Mouse (Mus musculus): Measurements from ENCODE around the gene Trim28. TPM values are rescaled to one million over a fixed set of nuclear protein-coding genes. Genes with fewer than 3 reads are reported as not detected.
A peak's percentile ranks its signal among the peaks of the same experiment; 100 is the strongest.

Trim28 gene
- polyA plus RNA-seq, 1 experiment from 2014 or later: 195 TPM

DNA sequence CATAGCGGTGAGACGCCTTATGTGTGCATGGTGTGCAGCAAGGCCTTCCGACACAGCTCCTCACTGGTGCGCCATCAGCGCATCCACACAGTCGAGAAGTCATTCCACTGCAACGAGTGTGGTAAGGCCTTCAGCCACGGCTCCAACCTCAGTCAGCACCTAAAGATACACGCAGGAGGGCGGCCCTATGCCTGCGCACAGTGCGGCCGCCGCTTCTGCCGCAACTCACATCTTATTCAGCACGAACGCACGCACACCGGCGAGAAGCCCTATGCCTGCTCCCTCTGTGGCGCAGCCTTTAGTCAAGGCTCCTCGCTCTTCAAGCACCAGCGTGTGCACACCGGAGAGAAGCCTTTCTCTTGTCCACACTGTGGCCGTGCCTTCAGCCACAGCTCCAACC lies 28.0 kb upstream of the Trim28 start:
- Histone ChIP-seq H3K9ac (ENCODE audit: low read length) (no peak overlapping the region), H3K4me1 (replicated peaks; ENCODE audit: control insufficient read depth, insufficient read depth, low read length) (peaks cover 8% of the 10 kb centered on the region), H3K9me3 (ENCODE audit: control insufficient read depth, low read length) (no peaks in the 10 kb centered on the region), H3K36me3 (ENCODE audit: control insufficient read depth, insufficient read depth, low read length) (peaks cover 27% of the 10 kb centered on the region), H3K4me2 (ENCODE audit: low read depth, low read length) (no peak overlapping the region), H3K4me3 (ENCODE audit: low read length) (no peak overlapping the region), H3K27me3 (ENCODE audit: control insufficient read depth, insufficient read depth, low read depth, low read length) (no peaks in the 10 kb centered on the region), H3K27ac (ENCODE audit: low read length) (no peak overlapping the region)
- WGBS: 94% methylated on average over 25 of the region's 25 CpGs
- ATAC-seq (ENCODE audit: low read depth): no peak

DNA sequence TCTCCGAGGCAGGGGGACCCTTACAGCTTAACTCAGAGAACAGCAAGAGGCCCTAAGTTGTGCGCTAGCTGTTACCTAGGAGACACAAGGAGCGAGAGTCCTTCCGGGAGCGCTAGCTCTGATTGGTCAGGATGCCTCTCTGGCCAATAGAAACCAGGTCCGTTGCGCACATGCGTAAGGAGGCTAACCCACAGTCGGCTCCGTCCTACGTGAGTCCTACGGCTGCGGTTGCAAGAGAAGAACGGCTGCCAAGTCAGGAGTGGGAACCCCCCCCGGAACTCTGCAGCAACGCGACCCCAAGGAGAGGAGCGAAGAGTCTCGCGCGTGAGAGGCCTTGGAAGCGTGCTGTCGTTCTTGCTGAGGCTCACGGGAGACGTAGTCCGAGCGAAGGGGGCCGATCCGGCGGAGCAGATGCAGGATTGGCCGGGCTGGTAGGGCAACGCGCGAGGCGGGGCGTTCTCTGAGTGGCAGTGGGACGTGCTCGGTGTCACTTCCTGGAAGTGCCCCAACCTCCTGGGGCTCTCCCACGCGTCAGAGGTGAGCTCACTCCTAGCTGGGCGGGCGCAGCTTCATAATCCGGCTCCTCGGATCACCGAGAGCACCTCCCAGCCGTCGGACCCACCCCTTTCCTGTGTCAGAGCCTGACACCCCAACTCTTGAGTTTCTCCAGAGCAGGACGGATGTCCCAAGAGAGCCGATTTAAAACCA lies 21.1 kb upstream of the Trim28 start, which contains the start of gene Zfp446:
Gene Zfp446, plus strand, starts transcription at position 167 of the 708 bp plus-strand sequence.
- H3K36me3 ChIP-seq (ENCODE audit: control insufficient read depth, insufficient read depth, low read length): no peaks in the 10 kb centered on the region; the same call in 1 of the 2 replicates
- H3K4me1 ChIP-seq (replicated peaks; ENCODE audit: control insufficient read depth, insufficient read depth, low read length): peaks cover 10% of the 10 kb centered on the region
- H3K27ac ChIP-seq (ENCODE audit: low read length): peak within 1 kb of the TSS; percentile 98
- peak within 1 kb of the TSS; percentile 76 for H3K9ac ChIP-seq (ENCODE audit: low read length)
- peak within 1 kb of the TSS; percentile 82 for H3K4me2 ChIP-seq (ENCODE audit: low read depth, low read length)
- ATAC-seq (ENCODE audit: low read depth): peak; percentile 99
- under 1% methylated on average over 49 of the region's 49 CpGs for WGBS
- H3K9me3 ChIP-seq (ENCODE audit: control insufficient read depth, low read length): no peaks in the 10 kb centered on the region
- H3K27me3 ChIP-seq (ENCODE audit: control insufficient read depth, insufficient read depth, low read depth, low read length): no peaks in the 10 kb centered on the region
- H3K4me3 ChIP-seq (ENCODE audit: low read length): peak within 1 kb of the TSS; percentile 74

DNA sequence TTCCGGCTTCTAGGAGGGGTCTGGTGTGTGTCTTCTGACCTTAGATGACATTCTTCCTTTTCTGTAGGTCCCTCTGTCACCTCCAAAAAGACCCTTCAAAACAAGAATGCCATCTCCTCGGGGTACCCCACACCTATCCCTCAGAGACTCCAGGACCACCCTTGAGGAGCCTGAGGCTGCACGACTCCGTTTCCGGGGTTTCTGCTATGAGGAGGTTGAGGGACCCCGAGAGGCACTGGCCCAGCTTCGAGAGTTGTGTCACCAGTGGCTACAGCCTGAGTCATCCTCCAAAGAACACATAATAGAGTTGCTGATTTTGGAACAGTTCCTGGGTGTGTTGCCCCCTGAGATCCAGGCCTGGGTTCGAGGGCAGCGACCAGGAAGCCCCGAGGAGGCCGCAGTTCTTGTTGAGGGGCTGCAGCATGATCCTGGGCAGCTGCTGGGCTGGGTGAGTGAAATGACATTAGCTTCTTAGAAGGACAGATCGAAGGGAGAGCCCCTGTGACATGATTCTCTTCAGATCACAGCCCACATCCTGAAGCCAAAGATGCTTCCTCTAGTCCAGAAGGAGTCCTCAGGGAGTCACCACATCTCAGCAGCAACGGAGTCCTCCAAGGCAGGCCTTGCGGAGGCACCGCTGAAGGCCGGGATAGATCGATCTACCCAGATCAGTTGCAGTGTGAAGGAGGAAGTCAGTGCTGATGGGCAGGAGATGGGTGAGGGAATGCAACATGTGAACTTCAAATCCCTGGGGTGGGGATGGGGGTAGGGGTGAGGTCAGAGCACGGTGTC lies 19.8 kb upstream of the Trim28 start:
- no peak overlapping the region for H3K27ac ChIP-seq (ENCODE audit: low read length)
- peak overlapping the region; percentile 76 for H3K9ac ChIP-seq (ENCODE audit: low read length)
- H3K4me3 ChIP-seq (ENCODE audit: low read length): no peak overlapping the region; the same call in 1 of the 2 replicates
- H3K36me3 ChIP-seq (ENCODE audit: control insufficient read depth, insufficient read depth, low read length): no peaks in the 10 kb centered on the region
- no peaks in the 10 kb centered on the region for H3K9me3 ChIP-seq (ENCODE audit: control insufficient read depth, low read length)
- WGBS: 79% methylated on average over 18 of the region's 18 CpGs
- H3K4me1 ChIP-seq (replicated peaks; ENCODE audit: control insufficient read depth, insufficient read depth, low read length): peaks cover 10% of the 10 kb centered on the region
- no peak for ATAC-seq (ENCODE audit: low read depth)
- H3K4me2 ChIP-seq (ENCODE audit: low read depth, low read length): peak overlapping the region; percentile 82
- no peaks in the 10 kb centered on the region for H3K27me3 ChIP-seq (ENCODE audit: control insufficient read depth, insufficient read depth, low read depth, low read length)

DNA sequence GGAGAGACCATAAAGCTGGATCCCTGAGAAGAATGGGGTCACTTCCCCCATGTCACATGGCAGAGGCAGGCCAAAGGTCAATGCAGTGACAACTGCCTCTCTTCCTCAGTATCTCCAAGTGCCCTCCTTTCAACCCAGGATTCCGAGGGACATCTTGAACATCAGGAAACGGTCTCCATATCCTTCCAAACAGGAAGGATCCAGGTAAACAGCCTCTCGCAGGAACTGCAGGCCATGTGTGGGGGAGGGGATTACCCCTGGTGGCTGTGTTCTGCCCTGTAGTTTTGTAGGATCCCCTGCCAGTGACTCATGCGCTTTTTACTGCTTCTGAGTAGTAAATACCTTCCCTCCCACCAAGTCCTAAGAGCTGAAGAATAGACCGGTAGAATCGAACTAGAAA lies 19.1 kb upstream of the Trim28 start:
- H3K9ac ChIP-seq (ENCODE audit: low read length): no peak overlapping the region
- H3K4me1 ChIP-seq (replicated peaks; ENCODE audit: control insufficient read depth, insufficient read depth, low read length): peaks cover 10% of the 10 kb centered on the region
- H3K9me3 ChIP-seq (ENCODE audit: control insufficient read depth, low read length): no peaks in the 10 kb centered on the region
- WGBS: 62% methylated on average over 6 of the region's 6 CpGs
- no peak overlapping the region for H3K27ac ChIP-seq (ENCODE audit: low read length)
- no peak overlapping the region for H3K4me2 ChIP-seq (ENCODE audit: low read depth, low read length)
- no peaks in the 10 kb centered on the region for H3K27me3 ChIP-seq (ENCODE audit: control insufficient read depth, insufficient read depth, low read depth, low read length)
- no peaks in the 10 kb centered on the region for H3K36me3 ChIP-seq (ENCODE audit: control insufficient read depth, insufficient read depth, low read length)
- no peak overlapping the region for H3K4me3 ChIP-seq (ENCODE audit: low read length)
- ATAC-seq (ENCODE audit: low read depth): no peak

DNA sequence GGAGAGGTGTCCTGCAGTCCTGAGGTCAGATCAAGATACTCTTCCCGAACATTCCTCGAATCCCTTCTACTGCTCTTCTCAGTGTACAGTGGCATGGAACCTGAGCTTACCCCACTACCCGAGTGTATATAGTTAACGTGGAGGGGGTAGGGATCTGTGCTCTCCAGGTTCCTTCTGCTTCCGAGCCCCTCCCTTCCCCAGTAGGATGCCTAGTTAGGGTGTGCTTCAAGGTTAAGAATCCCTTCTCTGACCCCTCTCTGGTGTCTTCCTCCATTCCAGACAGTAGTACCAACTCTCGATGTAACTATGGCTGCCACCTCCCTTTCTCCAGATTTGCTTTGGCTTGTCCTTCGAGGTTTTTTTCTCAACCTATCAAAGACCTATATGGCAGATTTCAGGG lies 18.6 kb upstream of the Trim28 start:
- Histone ChIP-seq H3K4me3 (ENCODE audit: low read length) (no peak overlapping the region), H3K9ac (ENCODE audit: low read length) (no peak overlapping the region), H3K36me3 (ENCODE audit: control insufficient read depth, insufficient read depth, low read length) (no peaks in the 10 kb centered on the region), H3K4me1 (replicated peaks; ENCODE audit: control insufficient read depth, insufficient read depth, low read length) (peaks cover 10% of the 10 kb centered on the region), H3K4me2 (ENCODE audit: low read depth, low read length) (no peak overlapping the region), H3K27me3 (ENCODE audit: control insufficient read depth, insufficient read depth, low read depth, low read length) (no peaks in the 10 kb centered on the region), H3K27ac (ENCODE audit: low read length) (no peak overlapping the region), H3K9me3 (ENCODE audit: control insufficient read depth, low read length) (no peaks in the 10 kb centered on the region)
- WGBS: 79% methylated on average over 7 of the region's 7 CpGs
- no peak for ATAC-seq (ENCODE audit: low read depth)

DNA sequence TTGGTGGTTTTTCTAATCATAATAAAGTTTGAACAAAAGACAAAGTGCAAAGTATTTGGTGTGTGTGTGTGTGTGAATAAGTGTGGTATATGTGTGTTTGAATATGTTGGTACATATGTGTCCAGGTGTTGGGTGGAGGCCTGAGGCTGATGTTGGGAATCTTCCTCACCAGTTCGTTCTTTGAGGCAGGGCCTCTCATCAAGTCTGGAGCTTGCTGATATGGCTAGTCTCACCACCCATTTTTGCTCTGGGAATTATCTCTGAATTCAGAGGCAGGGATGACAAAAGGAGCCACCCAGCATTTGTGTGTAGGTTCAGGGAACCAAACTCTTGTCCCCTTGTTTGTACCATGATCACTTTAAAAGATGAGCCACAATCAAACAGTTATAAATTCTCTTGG lies 13.2 kb upstream of the Trim28 start:
- H3K4me2 ChIP-seq (ENCODE audit: low read depth, low read length): no peak overlapping the region
- no peak for ATAC-seq (ENCODE audit: low read depth)
- 76% methylated on average over 1 of the region's 1 CpGs for WGBS

DNA sequence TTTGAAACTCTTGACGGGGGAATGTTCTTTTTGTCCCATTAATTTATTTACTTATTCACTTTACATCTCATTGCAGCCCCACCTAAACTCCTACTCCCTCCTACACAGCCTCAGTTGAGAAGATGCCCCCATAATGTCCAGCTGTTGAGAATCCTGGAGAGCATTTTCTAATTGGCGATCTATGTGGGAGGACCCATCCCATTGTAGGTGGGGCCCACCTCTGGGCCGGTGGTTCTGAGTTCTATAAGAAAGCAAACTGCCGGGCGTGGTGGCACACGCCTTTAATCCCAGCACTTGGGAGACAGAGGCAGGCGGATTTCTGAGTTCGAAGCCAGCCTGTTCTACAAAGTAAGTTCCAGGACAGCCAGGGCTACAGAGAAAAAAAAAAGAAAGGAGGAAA lies 12.0 kb upstream of the Trim28 start:
- no peak for ATAC-seq (ENCODE audit: low read depth)
- Histone ChIP-seq H3K36me3 (ENCODE audit: control insufficient read depth, insufficient read depth, low read length) (no peaks in the 10 kb centered on the region), H3K4me2 (ENCODE audit: low read depth, low read length) (no peak overlapping the region), H3K9me3 (ENCODE audit: control insufficient read depth, low read length) (no peaks in the 10 kb centered on the region), H3K9ac (ENCODE audit: low read length) (no peak overlapping the region), H3K4me1 (replicated peaks; ENCODE audit: control insufficient read depth, insufficient read depth, low read length) (no peaks in the 10 kb centered on the region), H3K27me3 (ENCODE audit: control insufficient read depth, insufficient read depth, low read depth, low read length) (no peaks in the 10 kb centered on the region), H3K4me3 (ENCODE audit: low read length) (no peak overlapping the region), H3K27ac (ENCODE audit: low read length) (no peak overlapping the region)
- WGBS: 83% methylated on average over 8 of the region's 8 CpGs

More for the DNA sequence above, 13.2 kb upstream of the Trim28 start:
- Histone ChIP-seq H3K27me3 (ENCODE audit: control insufficient read depth, insufficient read depth, low read depth, low read length) (no peaks in the 10 kb centered on the region), H3K9ac (ENCODE audit: low read length) (no peak overlapping the region), H3K4me3 (ENCODE audit: low read length) (no peak overlapping the region), H3K36me3 (ENCODE audit: control insufficient read depth, insufficient read depth, low read length) (no peaks in the 10 kb centered on the region), H3K4me1 (replicated peaks; ENCODE audit: control insufficient read depth, insufficient read depth, low read length) (no peaks in the 10 kb centered on the region), H3K27ac (ENCODE audit: low read length) (no peak overlapping the region), H3K9me3 (ENCODE audit: control insufficient read depth, low read length) (no peaks in the 10 kb centered on the region)

DNA sequence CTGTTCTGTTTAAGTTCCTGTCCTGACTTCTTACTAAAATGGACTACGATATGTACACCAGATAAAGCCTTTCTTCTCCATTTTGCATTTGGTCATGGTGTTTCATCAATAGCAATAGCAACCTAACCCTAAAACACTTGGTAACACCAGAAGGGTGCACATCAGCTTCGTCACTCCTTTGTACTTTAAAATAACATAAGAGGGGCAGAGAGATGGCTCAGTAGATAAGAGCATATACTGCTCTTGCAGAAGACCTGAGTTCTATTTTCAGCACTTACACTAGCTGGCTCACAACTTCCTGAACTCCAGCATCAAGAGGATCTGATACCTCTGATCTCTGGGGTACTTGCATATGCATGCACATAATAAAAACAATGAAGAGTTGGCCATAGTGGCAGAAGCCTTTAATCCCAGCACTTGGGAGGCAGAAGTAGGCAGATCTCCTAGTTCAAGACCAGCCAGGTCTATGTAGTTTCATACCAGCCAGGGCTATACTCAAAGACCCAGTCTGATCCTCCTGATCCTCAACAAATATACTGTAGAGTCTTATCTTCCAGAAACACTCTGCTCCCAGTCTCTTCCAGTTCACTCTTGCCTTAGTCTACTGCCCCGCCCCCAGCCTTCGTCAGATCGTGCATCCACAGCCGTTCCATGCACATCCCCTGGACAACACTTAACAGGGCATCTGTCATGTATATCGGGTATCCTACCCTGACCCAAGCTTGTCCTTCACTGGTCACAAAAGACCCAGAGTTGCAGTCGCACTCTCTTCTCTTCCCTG lies 11.3 kb upstream of the Trim28 start:
- Histone ChIP-seq H3K9ac (ENCODE audit: low read length) (no peak overlapping the region), H3K36me3 (ENCODE audit: control insufficient read depth, insufficient read depth, low read length) (no peaks in the 10 kb centered on the region), H3K27ac (ENCODE audit: low read length) (no peak overlapping the region), H3K27me3 (ENCODE audit: control insufficient read depth, insufficient read depth, low read depth, low read length) (no peaks in the 10 kb centered on the region), H3K4me2 (ENCODE audit: low read depth, low read length) (no peak overlapping the region), H3K9me3 (ENCODE audit: control insufficient read depth, low read length) (no peaks in the 10 kb centered on the region), H3K4me1 (replicated peaks; ENCODE audit: control insufficient read depth, insufficient read depth, low read length) (no peaks in the 10 kb centered on the region), H3K4me3 (ENCODE audit: low read length) (no peak overlapping the region)
- 77% methylated on average over 8 of the region's 8 CpGs for WGBS
- ATAC-seq (ENCODE audit: low read depth): no peak

DNA sequence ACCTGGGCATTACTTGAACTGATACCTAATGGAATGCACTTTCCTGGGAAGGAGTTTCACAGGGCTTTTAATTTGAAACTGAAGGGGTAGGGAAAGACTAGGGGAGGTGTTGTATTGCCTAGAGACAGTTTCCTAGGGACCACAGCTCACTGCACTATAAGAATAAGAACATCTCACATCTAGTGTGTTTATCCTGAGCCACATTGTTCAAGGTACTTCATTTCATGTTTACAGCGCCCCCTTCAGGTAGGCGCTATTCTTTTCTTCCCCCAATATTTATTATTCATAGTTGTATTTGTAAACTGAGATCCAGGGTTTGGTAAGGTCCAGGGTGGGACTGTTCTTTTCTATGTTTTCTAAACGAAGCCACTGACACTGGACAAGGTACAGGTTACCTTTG lies 6.7 kb upstream of the Trim28 start:
- no peak overlapping the region for H3K27ac ChIP-seq (ENCODE audit: low read length)
- 7% methylated on average over 3 of the region's 3 CpGs for WGBS
- no peaks in the 10 kb centered on the region for H3K36me3 ChIP-seq (ENCODE audit: control insufficient read depth, insufficient read depth, low read length)
- ATAC-seq (ENCODE audit: low read depth): no peak
- no peaks in the 10 kb centered on the region for H3K27me3 ChIP-seq (ENCODE audit: control insufficient read depth, insufficient read depth, low read depth, low read length)
- H3K4me1 ChIP-seq (replicated peaks; ENCODE audit: control insufficient read depth, insufficient read depth, low read length): no peaks in the 10 kb centered on the region
- no peak overlapping the region for H3K4me2 ChIP-seq (ENCODE audit: low read depth, low read length)
- H3K9me3 ChIP-seq (ENCODE audit: control insufficient read depth, low read length): no peaks in the 10 kb centered on the region
- H3K4me3 ChIP-seq (ENCODE audit: low read length): no peak overlapping the region
- H3K9ac ChIP-seq (ENCODE audit: low read length): no peak overlapping the region

All from lung, embryonic 16.5 days (tissue).